Mouse (Mus musculus): ENCODE results near the gene Acad11.

Acad11 gene

DNA sequence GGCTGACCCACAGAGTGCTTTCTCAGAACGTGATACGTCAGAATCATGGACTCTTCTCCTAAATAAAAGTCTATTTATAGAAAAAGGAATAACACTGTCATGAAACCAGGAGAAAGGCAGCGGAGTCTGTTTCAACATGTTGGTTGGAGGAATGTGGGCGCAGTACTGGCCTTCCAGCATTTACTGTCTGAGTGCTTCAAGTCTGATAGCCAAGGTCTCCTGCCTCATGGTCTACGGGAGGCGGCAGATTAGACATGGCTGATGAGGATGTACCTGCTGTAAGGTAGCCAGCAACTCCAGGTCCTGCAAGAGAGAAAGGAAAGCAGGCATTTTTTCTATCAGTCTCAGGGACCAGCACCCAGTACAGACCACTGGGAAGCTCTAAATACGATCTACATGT, 88.9 kb downstream of the Acad11 start:
- no peak for DNase-seq

DNA sequence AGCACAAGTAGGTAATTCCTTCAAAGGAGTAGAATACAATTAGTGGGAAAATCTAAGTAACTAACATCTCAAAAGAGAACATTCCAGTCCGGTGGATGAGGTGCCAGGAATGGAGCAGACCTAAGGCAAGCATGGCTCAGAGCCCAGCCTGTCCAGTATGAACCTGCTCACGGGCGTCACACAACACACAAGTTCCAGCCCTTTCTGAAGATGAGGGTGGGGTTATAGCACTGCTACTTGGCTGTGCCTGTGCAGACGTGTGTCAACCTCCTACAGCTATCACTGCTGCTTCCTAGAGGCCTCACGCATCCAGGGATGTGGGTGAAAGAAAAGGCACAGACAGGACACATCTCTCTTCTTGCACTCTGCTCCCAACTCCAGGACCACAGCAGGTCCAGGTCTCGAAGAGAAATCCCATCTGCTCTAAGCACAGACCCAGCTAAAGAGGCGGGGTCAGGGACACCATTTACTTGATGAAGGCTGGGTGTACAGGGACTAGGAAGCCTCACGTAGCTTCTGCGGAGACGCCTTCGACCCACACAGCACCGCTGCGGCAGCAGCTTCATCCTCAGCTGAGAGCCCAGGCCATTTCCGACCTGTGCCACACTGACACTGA, 92.0 kb downstream of the Acad11 start:
- DNase-seq: no peak

GRCm38 (mm10) chr9:104156506-104156905, 93.3 kb downstream of the Acad11 start:
- DNase-seq: no peak

DNA sequence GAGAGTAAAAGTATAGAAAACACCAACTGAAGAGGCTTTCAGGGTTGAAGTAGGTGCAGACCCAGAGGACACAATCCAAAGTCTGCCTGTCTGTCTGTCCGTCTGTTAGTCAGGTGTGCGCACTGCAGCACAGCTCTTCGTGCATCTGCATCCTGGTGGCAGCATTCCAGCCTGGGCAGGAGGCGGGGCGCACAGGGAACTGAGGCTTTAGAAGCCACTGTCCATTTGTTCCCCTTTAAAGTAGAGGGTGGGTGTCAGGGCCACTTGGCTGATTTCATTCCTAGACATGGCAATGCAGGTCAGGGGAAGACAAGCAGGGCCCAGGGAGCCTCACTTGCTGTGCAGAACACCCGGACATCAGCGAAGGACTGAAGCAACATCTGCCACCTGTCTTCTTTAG, 94.1 kb downstream of the Acad11 start:
- DNase-seq: no peak

DNA sequence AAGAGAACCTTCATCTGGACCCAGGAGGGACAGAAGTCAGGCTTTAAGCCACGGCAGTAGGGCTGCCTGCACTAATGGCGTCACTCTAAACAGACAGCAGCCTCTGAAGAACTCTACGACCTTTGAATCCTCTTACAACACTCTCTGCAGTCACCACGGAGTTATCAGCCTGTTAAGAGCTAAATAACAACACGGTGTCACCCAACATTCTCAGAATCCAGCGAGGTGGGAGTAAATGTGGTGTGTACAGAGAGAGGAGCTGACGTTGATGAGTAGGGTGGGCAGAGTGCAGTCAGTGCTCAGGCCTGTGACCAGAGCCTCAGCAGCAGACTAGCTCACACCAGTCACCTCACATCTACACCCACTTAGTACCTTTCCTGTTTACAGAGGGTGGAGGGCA, 97.9 kb downstream of the Acad11 start:
- DNase-seq: no peak

DNA sequence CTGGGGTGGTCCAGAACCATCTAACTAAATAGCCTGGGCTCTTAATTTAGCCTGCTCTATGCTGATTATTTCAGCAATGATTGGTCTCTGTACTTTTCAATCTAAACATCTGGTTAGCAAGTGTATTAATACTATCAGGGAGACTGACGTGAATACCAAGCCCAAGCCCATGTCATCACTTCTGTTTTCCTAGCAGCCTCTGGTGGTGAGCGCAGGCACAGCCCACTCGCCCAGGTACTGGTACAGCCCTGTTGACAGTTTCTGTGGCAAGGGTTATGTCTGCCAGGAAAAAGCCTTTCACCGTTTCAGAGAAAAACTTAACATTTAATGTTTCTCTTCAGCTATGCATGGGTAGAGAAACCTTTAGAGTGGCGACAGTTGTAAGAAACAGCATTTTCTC, 101.0 kb downstream of the Acad11 start:
- DNase-seq: no peak

GRCm38 (mm10) chr9:104165926-104166325, 102.7 kb downstream of the Acad11 start:
- DNase-seq: no peak

DNA sequence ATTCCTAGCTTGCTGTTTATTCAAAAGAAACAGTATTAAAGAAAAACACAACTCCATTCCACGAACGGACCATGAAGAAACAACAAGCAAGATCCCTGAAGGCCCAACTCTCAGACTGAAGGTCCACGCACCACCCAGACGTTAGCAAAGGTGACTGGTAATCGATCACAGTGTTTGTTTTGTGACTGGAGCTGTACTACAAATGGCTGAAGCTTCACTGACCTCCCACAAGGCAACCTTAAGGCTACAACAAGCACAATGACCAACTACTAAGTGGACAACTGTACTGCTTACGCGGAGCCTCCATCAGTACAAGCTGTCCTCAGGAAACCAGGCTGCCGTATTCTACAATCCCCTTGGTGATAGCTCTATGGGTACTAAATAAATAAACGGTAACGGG, 106.8 kb downstream of the Acad11 start:
- DNase-seq: no peak

GRCm38 (mm10) chr9:104171651-104172050, 108.5 kb downstream of the Acad11 start:
- DNase-seq: no peak

- no peak for DNase-seq
Measured at GRCm38 (mm10) chr9:104172342-104172741, 109.2 kb downstream of the Acad11 start.

Data from layer of hippocampus, adult 9-11 months (tissue).